Mouse (Mus musculus): ENCODE data around the gene P4hb.

- TF ChIP-seq HCFC1 (IDR thresholded peaks at IDR 0.05; ENCODE audit: borderline replicate concordance, insufficient read depth, low read length) (no peak), CHD2 (IDR thresholded peaks at IDR 0.05; ENCODE audit: low read depth, low read length) (no peak)
Measured at GRCm38 (mm10) chr11:120571122-120571521, 1.9 kb downstream of the P4hb start.
